Mouse (Mus musculus) spleen, adult 2 months (tissue): ENCODE data around the gene Dis3l2.

ENCODE experiments used
- CTCF ChIP-seq: fragments of 200-500 bp; IDR thresholded peaks from 2 replicates; pipeline ENCODE4 v1.5.1; 2011; ENCODE audit warnings: mild to moderate bottlenecking, inconsistent platforms; ENCODE audit not compliant: insufficient read depth, insufficient read length, insufficient replicate concordance; ENCODE audit errors: extremely low read depth
- POLR2A ChIP-seq: fragments of 200-500 bp; IDR thresholded peaks from 2 replicates; pipeline ENCODE4 v1.6.1; 2011; ENCODE audit warnings: low read depth, low read length, inconsistent platforms

DNA sequence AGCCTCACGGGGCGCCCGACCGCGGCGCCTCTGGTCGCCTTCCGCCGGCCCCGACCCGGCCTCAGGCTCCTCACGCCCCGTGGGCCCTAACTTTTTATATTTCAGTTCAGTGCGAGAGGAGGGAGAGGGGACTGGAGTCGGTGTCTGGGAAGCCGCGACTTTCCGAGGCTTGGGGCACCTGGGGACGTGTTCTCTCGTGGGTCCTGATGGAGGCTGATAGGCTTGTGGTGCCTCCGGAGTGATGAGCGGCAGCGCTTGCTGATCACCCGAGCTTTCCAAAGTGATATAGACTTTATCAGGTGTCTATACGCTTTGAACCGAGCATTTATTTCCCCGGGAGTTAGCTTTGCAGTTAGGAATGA lies 338 bp downstream of the Dis3l2 start:
- TF ChIP-seq CTCF (no peak), POLR2A (no peak)
